Mouse (Mus musculus) Patski (cell line): ENCODE results near the gene Gns. TPM values are rescaled to one million over a fixed set of nuclear protein-coding genes. Genes with fewer than 3 reads are reported as not detected.

ENCODE experiments used
- ATAC-seq: fragments of 100-300 bp; one replicate; pipeline ENCODE4 v1.8.0; 2021
- CTCF ChIA-PET: fragments of 350-600 bp; sonication (Branson Sonifier 250); formaldehyde crosslinking; loops from one replicate; lab custom pipeline; 2022; ENCODE audit warnings: inconsistent platforms; lab: Charles Lee
- POLR2A ChIA-PET: fragments of 350-600 bp; sonication (Branson Sonifier 250); formaldehyde crosslinking; loops from one replicate; lab custom pipeline; 2022; ENCODE audit warnings: antibody characterized with exemption, inconsistent platforms; lab: Charles Lee
- DNase-seq: peaks from one replicate; pipeline ENCODE4 v3.0.0-alpha.2; 2011; ENCODE audit warnings: low read depth, low spot score
- H3K27me3 ChIP-seq: fragments of 371-371 bp; one replicate; pipeline ENCODE4 v1.5.1; 2021
- CTCF ChIP-seq: fragments of 100-300 bp; IDR thresholded peaks from one replicate; pipeline ENCODE4 v1.5.1; 2021
- in situ Hi-C: fragments of 300-500 bp; cut with MboI; formaldehyde crosslinking; loops from 3 replicates; pipeline ENCODE4 v1.11.1; 2018; ENCODE audit warnings: low pct_unique_long_range_greater_than_20kb, mixed read lengths
- polyA plus RNA-seq: library from polyadenylated mRNA; unstranded; gene quantifications from one replicate; pipeline ENCODE4 v1.2.3, GENCODE M21; 2021

Gene Gns
- polyA plus RNA-seq, 1 experiment from 2014 or later: 198 TPM

- in situ Hi-C loops: no loop called here
- CTCF ChIA-PET: no interaction called here
- ATAC-seq: no peak
- POLR2A ChIA-PET: no interaction called here
- no peak for DNase-seq
- no peaks in the 10 kb centered on the region for H3K27me3 ChIP-seq
- no peak for TF ChIP-seq CTCF
Observed at GRCm38 (mm10) chr10:121401005-121401404, 36.1 kb downstream of the Gns start.

GRCm38 (mm10) chr10:121403104-121403503, 38.2 kb downstream of the Gns start:
- ATAC-seq: no peak
- no peak for DNase-seq
- ChIA-PET CTCF (interaction anchor here (1.1 kb wide), 1 partner anchor 9 kb away, joined by 3 read pairs; no protein-coding TSS in a partner anchor), POLR2A (no interaction called here)
- in situ Hi-C loops: no loop called here
- H3K27me3 ChIP-seq: no peaks in the 10 kb centered on the region
- no peak for TF ChIP-seq CTCF

GRCm38 (mm10) chr10:121403946-121404345, 39.1 kb downstream of the Gns start:
- no peaks in the 10 kb centered on the region for H3K27me3 ChIP-seq
- CTCF ChIA-PET: interaction anchor here (0.7 to 1.4 kb wide), 2 partner anchors 8 to 796 kb away, joined by 3 read pairs; no protein-coding TSS in a partner anchor
- ATAC-seq (no peak), DNase-seq (no peak)
- TF ChIP-seq CTCF: no peak
- POLR2A ChIA-PET: no interaction called here
- in situ Hi-C loops: no loop called here

- ChIA-PET POLR2A (interaction anchor here (0.6 to 1.4 kb wide), 2 partner anchors 15 to 139 kb away, joined by 3 to 4 read pairs; no protein-coding TSS in a partner anchor), CTCF (interaction anchor here (0.7 to 4.6 kb wide), 11 partner anchors 10 to 108 kb away, joined by 3 to 30 read pairs (median 5); no protein-coding TSS in a partner anchor)
- no peak for TF ChIP-seq CTCF
- H3K27me3 ChIP-seq: no peaks in the 10 kb centered on the region
- no peak for ATAC-seq
- DNase-seq: no peak
- in situ Hi-C loops: loop anchor here (5.0 to 10.0 kb wide), 2 partner anchors 55 to 113 kb away; no protein-coding TSS in a partner anchor
Observed at GRCm38 (mm10) chr10:121409717-121410116, 44.8 kb downstream of the Gns start.

GRCm38 (mm10) chr10:121411721-121412455, 47.0 kb downstream of the Gns start:
- POLR2A ChIA-PET: interaction anchor here (1.0 kb wide), 1 partner anchor 32 kb away, joined by 3 read pairs; no protein-coding TSS in a partner anchor
- CTCF ChIA-PET: interaction anchor here (1.0 to 4.6 kb wide), 6 partner anchors 9 to 105 kb away, joined by 3 to 30 read pairs (median 6); no protein-coding TSS in a partner anchor
- DNase-seq (no peak), ATAC-seq (no peak)
- no peak for TF ChIP-seq CTCF
- in situ Hi-C loops: loop anchor here (5.0 to 10.0 kb wide), 2 partner anchors 53 to 110 kb away; no protein-coding TSS in a partner anchor
- no peaks in the 10 kb centered on the region for H3K27me3 ChIP-seq

GRCm38 (mm10) chr10:121412824-121413223, 47.9 kb downstream of the Gns start:
- DNase-seq (no peak), ATAC-seq (no peak)
- no peaks in the 10 kb centered on the region for H3K27me3 ChIP-seq
- ChIA-PET CTCF (interaction anchor here (1.0 to 1.9 kb wide), 3 partner anchors 10 to 96 kb away, joined by 3 to 5 read pairs (median 3); no protein-coding TSS in a partner anchor), POLR2A (no interaction called here)
- TF ChIP-seq CTCF: no peak
- in situ Hi-C loops: loop anchor here (5.0 to 10.0 kb wide), 2 partner anchors 52 to 109 kb away; no protein-coding TSS in a partner anchor

GRCm38 (mm10) chr10:121414127-121414526, 49.2 kb downstream of the Gns start:
- DNase-seq: no peak
- in situ Hi-C loops: loop anchor here (5.0 to 10.0 kb wide), 2 partner anchors 51 to 108 kb away; no protein-coding TSS in a partner anchor
- CTCF ChIA-PET: no interaction called here

GRCm38 (mm10) chr10:121418835-121419234, 53.9 kb downstream of the Gns start:
- CTCF ChIA-PET: interaction anchor here (1.4 kb wide), 1 partner anchor 10 kb away, joined by 5 read pairs; no protein-coding TSS in a partner anchor
- no peak for ATAC-seq
- no peak for DNase-seq
- in situ Hi-C loops: loop anchor here (10.0 kb wide), 1 partner anchor 46 kb away; no protein-coding TSS in a partner anchor
- H3K27me3 ChIP-seq: no peaks in the 10 kb centered on the region
- POLR2A ChIA-PET: interaction anchor here (0.6 kb wide), 1 partner anchor 42 kb away, joined by 4 read pairs; no protein-coding TSS in a partner anchor
- no peak for TF ChIP-seq CTCF

More at GRCm38 (mm10) chr10:121414127-121414526, 49.2 kb downstream of the Gns start:
- no peak for ATAC-seq
- POLR2A ChIA-PET: interaction anchor here (0.6 kb wide), 1 partner anchor 143 kb away, joined by 3 read pairs; no protein-coding TSS in a partner anchor
- no peaks in the 10 kb centered on the region for H3K27me3 ChIP-seq
- no peak for TF ChIP-seq CTCF

- DNase-seq (no peak), ATAC-seq (peak; percentile 11)
- TF ChIP-seq CTCF: no peak
- POLR2A ChIA-PET: no interaction called here
- no peaks in the 10 kb centered on the region for H3K27me3 ChIP-seq
- CTCF ChIA-PET: interaction anchor here (1.1 to 3.1 kb wide), 6 partner anchors 10 to 41 kb away, joined by 3 to 16 read pairs (median 4); no protein-coding TSS in a partner anchor
- in situ Hi-C loops: loop anchor here (10.0 kb wide), 1 partner anchor 45 kb away; no protein-coding TSS in a partner anchor
Observed at GRCm38 (mm10) chr10:121419640-121420470, 55.0 kb downstream of the Gns start.
